Mouse (Mus musculus) midbrain, embryonic 11.5 days (tissue): ENCODE results near the gene Gm21789. TPM values are rescaled to one million over a fixed set of nuclear protein-coding genes. Genes with fewer than 3 reads are reported as not detected.
"Not testable (repeated sequence)": the region's sequence is repeated elsewhere in the genome, so short reads cannot be mapped to it uniquely, and the experiment has no call there.

ENCODE experiments used
- ATAC-seq: fragments of 200-750 bp; cut with Nextera tagmentation; 2 replicates; pipeline ENCODE4 v1.8.0; 2017; ENCODE audit warnings: moderate TSS enrichment, moderate library complexity; ENCODE audit not compliant: low FRiP score
- DNase-seq: peaks from one replicate; pipeline ENCODE4 v3.0.0; 2015; ENCODE audit warnings: low spot score; ENCODE audit errors: missing footprints
- H3K27ac ChIP-seq: fragments of 300-500 bp; sonication (generic); 2 replicates; pipeline ENCODE4 v1.5.1; 2014; ENCODE audit warnings: low read depth, low read length
- H3K27me3 ChIP-seq: fragments of 300-500 bp; sonication (generic); 2 replicates; pipeline ENCODE4 v1.6.1; 2014; ENCODE audit warnings: mild to moderate bottlenecking, low read length, moderate library complexity, mixed read lengths; ENCODE audit not compliant: control insufficient read depth, insufficient read depth
- H3K36me3 ChIP-seq: fragments of 300-500 bp; sonication (generic); 2 replicates; pipeline ENCODE4 v1.6.1; 2014; ENCODE audit warnings: mild to moderate bottlenecking, low read length, moderate library complexity, mixed read lengths; ENCODE audit not compliant: control insufficient read depth, insufficient read depth
- H3K4me1 ChIP-seq: fragments of 300-500 bp; sonication (generic); 2 replicates; pipeline ENCODE4 v1.6.1; 2014; ENCODE audit warnings: low read length; ENCODE audit not compliant: control insufficient read depth, insufficient read depth
- H3K4me2 ChIP-seq: fragments of 300-500 bp; sonication (generic); 2 replicates; pipeline ENCODE4 v1.6.1; 2014; ENCODE audit warnings: mild to moderate bottlenecking, moderate library complexity
- H3K4me3 ChIP-seq: fragments of 300-500 bp; sonication (generic); 2 replicates; pipeline ENCODE4 v1.5.1; 2014; ENCODE audit warnings: low read depth, low read length
- H3K9ac ChIP-seq: fragments of 300-500 bp; sonication (generic); 2 replicates; pipeline ENCODE4 v1.6.1; 2014; ENCODE audit warnings: low read length
- H3K9me3 ChIP-seq: fragments of 300-500 bp; sonication (generic); 2 replicates; pipeline ENCODE4 v1.6.1; 2016; ENCODE audit warnings: low read length; ENCODE audit not compliant: control insufficient read depth
- WGBS: fragments of 180-500 bp; shearing (Covaris S2); extraction: QIAGEN DNeasy Blood & Tissue Kit; methylation state at CpG from one replicate; pipeline ENCODE4 v1.1.7; 2014; 5-methylcytosine and 5-hydroxymethylcytosine counted together
- polyA plus RNA-seq: library from polyadenylated mRNA; unstranded; fragments of >200 nt; fragmentation: Nextera tagmentation; extraction: Ambion mirVana; gene quantifications from 2 replicates; pipeline ENCODE4 v1.2.1, GENCODE M21; 2014

Gm21789 gene
- not detected in 2 replicates for polyA plus RNA-seq

DNA sequence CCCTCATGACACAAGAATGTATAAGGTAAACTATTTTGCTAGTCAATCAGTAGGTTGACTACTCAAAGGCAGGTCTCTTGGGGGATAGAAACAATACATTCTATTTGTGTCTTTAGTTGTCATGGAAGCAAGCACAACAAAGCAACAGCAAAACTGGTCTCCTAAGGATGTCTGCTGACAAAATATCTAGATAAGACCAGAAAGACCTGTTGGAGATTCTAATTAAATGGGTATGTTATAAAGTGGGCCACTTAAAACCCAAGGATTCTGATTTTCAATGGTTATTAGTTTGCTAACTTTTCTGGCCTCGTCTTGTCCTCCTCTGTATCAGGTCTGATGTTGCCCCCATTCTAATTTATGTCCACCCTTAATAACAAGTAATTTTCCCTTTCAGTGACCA is at the start of gene Gm21789:
Gm21789 (plus strand) TSS at position 301 of the 400 bp plus-strand sequence.
- no CpG with 5 or more reads among the region's 1 CpGs for WGBS
- H3K9ac ChIP-seq, result not testable (repeated sequence)

DNA sequence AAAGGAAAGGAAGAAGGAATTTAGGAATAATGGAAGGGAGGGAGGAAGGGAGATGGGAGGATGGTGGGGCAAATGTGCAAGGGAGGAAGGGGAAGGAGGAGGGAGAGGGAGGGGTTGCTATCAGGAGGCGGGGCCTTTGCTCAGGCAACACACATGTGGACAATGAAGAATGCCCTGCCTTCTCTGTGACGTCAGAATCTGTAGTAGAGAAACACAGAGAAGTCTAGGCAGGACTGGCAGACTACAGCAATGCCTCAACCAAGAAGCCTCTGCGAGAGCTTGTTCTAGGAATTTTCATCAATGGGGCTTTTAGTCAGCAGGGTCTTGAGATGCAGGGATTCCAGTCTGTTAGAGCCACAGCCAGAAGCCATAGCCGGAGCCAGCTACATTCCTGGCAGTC is 47.2 kb upstream of the Gm21789 start, which contains the start of gene Btbd35f30:
Btbd35f30 (plus strand) TSS at position 301 of the 400 bp plus-strand sequence.
- no CpG with 5 or more reads among the region's 4 CpGs for WGBS
- H3K4me3 ChIP-seq, H3K27ac ChIP-seq, ATAC-seq, H3K4me1 ChIP-seq, H3K9ac ChIP-seq, DNase-seq, H3K9me3 ChIP-seq, H3K27me3 ChIP-seq, H3K36me3 ChIP-seq, H3K4me2 ChIP-seq: not testable (repeated sequence)

More for the DNA sequence above, at the start of gene Gm21789:
- H3K4me2 ChIP-seq, ATAC-seq, H3K4me1 ChIP-seq, H3K27me3 ChIP-seq, H3K9me3 ChIP-seq, H3K27ac ChIP-seq, H3K36me3 ChIP-seq, DNase-seq, H3K4me3 ChIP-seq: not testable (repeated sequence)

DNA sequence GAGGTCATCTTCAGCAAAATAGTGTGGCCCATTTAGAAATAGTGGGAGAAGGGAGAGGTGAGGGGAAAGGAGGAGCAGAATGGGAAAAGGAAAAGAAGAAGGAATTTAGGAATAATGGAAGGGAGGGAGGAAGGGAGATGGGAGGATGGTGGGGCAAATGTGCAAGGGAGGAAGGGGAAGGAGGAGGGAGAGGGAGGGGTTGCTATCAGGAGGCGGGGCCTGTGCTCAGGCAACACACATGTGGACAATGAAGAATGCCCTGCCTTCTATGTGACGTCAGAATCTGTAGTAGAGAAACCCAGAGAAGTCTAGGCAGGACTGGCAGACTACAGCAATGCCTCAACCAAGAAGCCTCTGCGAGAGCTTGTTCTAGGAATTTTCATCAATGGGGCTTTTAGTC is 32.0 kb downstream of the Gm21789 start, which contains the start of gene Btbd35f5:
Btbd35f5 (plus strand) TSS at position 301 of the 400 bp plus-strand sequence.
- H3K36me3 ChIP-seq, H3K27me3 ChIP-seq, ATAC-seq, DNase-seq, H3K4me1 ChIP-seq, H3K27ac ChIP-seq, H3K9ac ChIP-seq, H3K9me3 ChIP-seq, H3K4me2 ChIP-seq, H3K4me3 ChIP-seq: not testable (repeated sequence)
- WGBS, result no CpG with 5 or more reads among the region's 3 CpGs

Other genes starting within 250 kb of the Gm21789 start
- gene Btbd35f21, start 215.7 kb upstream of the Gm21789 start, polyA plus RNA-seq, result not detected in 2 replicates
- not detected in 2 replicates for gene Btbd35f30, start 47.1 kb upstream of the Gm21789 start, polyA plus RNA-seq
- not detected in 2 replicates for gene Btbd35f5, start 32.1 kb downstream of the Gm21789 start, polyA plus RNA-seq